Mouse (Mus musculus): ENCODE data around the gene Mfsd6.

GRCm38 (mm10) chr1:52652601-52653253 is 74.5 kb downstream of the Mfsd6 start:
- no peak for TF ChIP-seq CTCF (conservative IDR thresholded peaks at IDR 0.05 in 1 of 2, IDR thresholded peaks at IDR 0.05 in 1 of 2; ENCODE audit: low read depth in 2 of 2, low read length in 2 of 2)
- TF ChIP-seq POLR2A (IDR thresholded peaks at IDR 0.05; ENCODE audit: low read depth, low read length): no peak
- TF ChIP-seq MEF2A (IDR thresholded peaks at IDR 0.05; ENCODE audit: borderline replicate concordance, low read depth, low read length): no peak
- TF ChIP-seq POLR2AphosphoS2 (IDR thresholded peaks at IDR 0.05; ENCODE audit: low read depth, low read length): no peak
- TF ChIP-seq NRF1 (IDR thresholded peaks at IDR 0.05; ENCODE audit: low read depth, low read length): no peak
- no peak for TF ChIP-seq BHLHE40 (IDR thresholded peaks at IDR 0.05; ENCODE audit: low read depth, low read length)
